Mouse (Mus musculus) liver, embryonic 15.5 days (tissue): ENCODE results near the gene Olfr287. TPM values are rescaled to one million over a fixed set of nuclear protein-coding genes. Genes with fewer than 3 reads are reported as not detected.

ENCODE experiments used
- ATAC-seq: fragments of 200-750 bp; cut with Nextera tagmentation; 2 replicates; pipeline ENCODE4 v1.8.0; 2017; ENCODE audit warnings: moderate number of reproducible peaks, mild to moderate bottlenecking, moderate library complexity; ENCODE audit not compliant: insufficient read depth
- H3K27ac ChIP-seq: fragments of 300-500 bp; sonication (generic); replicated peaks from 2 replicates; pipeline ENCODE4 v1.5.1; 2015; ENCODE audit warnings: mild to moderate bottlenecking, inconsistent platforms
- H3K27me3 ChIP-seq: fragments of 300-500 bp; sonication (generic); 2 replicates; pipeline ENCODE4 v1.6.1; 2015; ENCODE audit warnings: mild to moderate bottlenecking, inconsistent platforms
- H3K36me3 ChIP-seq: fragments of 300-500 bp; sonication (generic); replicated peaks from 2 replicates; pipeline ENCODE4 v1.6.1; 2015; ENCODE audit warnings: moderate library complexity, mild to moderate bottlenecking, inconsistent platforms
- H3K4me1 ChIP-seq: fragments of 300-500 bp; sonication (generic); replicated peaks from 2 replicates; pipeline ENCODE4 v1.6.1; 2015; ENCODE audit warnings: inconsistent platforms
- H3K4me2 ChIP-seq: fragments of 300-500 bp; sonication (generic); 2 replicates; pipeline ENCODE4 v1.6.1; 2015; ENCODE audit warnings: moderate library complexity, mild to moderate bottlenecking, inconsistent platforms
- H3K4me3 ChIP-seq: fragments of 300-500 bp; sonication (generic); replicated peaks from 2 replicates; pipeline ENCODE4 v1.5.1; 2015; ENCODE audit warnings: mild to moderate bottlenecking, inconsistent platforms
- H3K9ac ChIP-seq: fragments of 300-500 bp; sonication (generic); 2 replicates; pipeline ENCODE4 v1.6.1; 2015; ENCODE audit warnings: moderate library complexity, mild to moderate bottlenecking, inconsistent platforms
- H3K9me3 ChIP-seq: fragments of 300-500 bp; sonication (generic); replicated peaks from 2 replicates; pipeline ENCODE4 v1.6.1; 2016; ENCODE audit warnings: inconsistent platforms
- WGBS: fragments of 180-500 bp; shearing (Covaris S2); methylation state at CpG from one replicate; pipeline ENCODE4 v1.1.7; 2015; ENCODE audit warnings: mixed read lengths; ENCODE audit not compliant: insufficient replicate concordance; 5-methylcytosine and 5-hydroxymethylcytosine counted together
- polyA plus RNA-seq: library from polyadenylated mRNA; unstranded; fragments of >200 nt; fragmentation: Nextera tagmentation; extraction: Ambion mirVana; gene quantifications from 2 replicates; pipeline ENCODE4 v1.2.1, GENCODE M21; 2015

Olfr287 gene
- polyA plus RNA-seq: not detected in 2 replicates

- WGBS: 44% methylated on average over 4 of the region's 4 CpGs
- H3K4me1 ChIP-seq: no peaks in the 10 kb centered on the region
- ATAC-seq: no peak
- no peaks in the 10 kb centered on the region for H3K36me3 ChIP-seq
- no peak within 1 kb of the TSS for H3K9ac ChIP-seq
- H3K9me3 ChIP-seq: no peaks in the 10 kb centered on the region
- H3K4me2 ChIP-seq: no peak within 1 kb of the TSS
- no peaks in the 10 kb centered on the region for H3K27me3 ChIP-seq
- H3K4me3 ChIP-seq: no peak within 1 kb of the TSS
- no peak within 1 kb of the TSS for H3K27ac ChIP-seq
Measured at GRCm38 (mm10) chr15:98220877-98221276, at the start of gene Olfr287, which contains the start of gene Gm44579. TSS of gene Olfr287 (minus strand) at chr15:98221056. TSS of gene Gm44579 (minus strand) at chr15:98220977.

- no peak overlapping the region for H3K4me3 ChIP-seq
- no peak overlapping the region for H3K9ac ChIP-seq
- no peaks in the 10 kb centered on the region for H3K4me1 ChIP-seq
- H3K36me3 ChIP-seq: no peaks in the 10 kb centered on the region
- 67% methylated on average over 7 of the region's 7 CpGs for WGBS
- H3K27ac ChIP-seq: no peak overlapping the region
- no peaks in the 10 kb centered on the region for H3K27me3 ChIP-seq
- no peak for ATAC-seq
- H3K9me3 ChIP-seq: no peaks in the 10 kb centered on the region
- H3K4me2 ChIP-seq: no peak overlapping the region
Measured at GRCm38 (mm10) chr15:98257776-98258175, 36.9 kb upstream of the Olfr287 start.

GRCm38 (mm10) chr15:98257193-98257592 lies 36.3 kb upstream of the Olfr287 start, which contains the start of gene H1fnt:
TSS of gene H1fnt (minus strand) at chr15:98257293.
- H3K27me3 ChIP-seq: no peaks in the 10 kb centered on the region
- no peak within 1 kb of the TSS for H3K27ac ChIP-seq
- H3K4me3 ChIP-seq: no peak within 1 kb of the TSS
- H3K9me3 ChIP-seq: no peaks in the 10 kb centered on the region
- no peak within 1 kb of the TSS for H3K9ac ChIP-seq
- no peaks in the 10 kb centered on the region for H3K4me1 ChIP-seq
- ATAC-seq: no peak
- 69% methylated on average over 8 of the region's 8 CpGs for WGBS
- H3K36me3 ChIP-seq: no peaks in the 10 kb centered on the region
- H3K4me2 ChIP-seq: no peak within 1 kb of the TSS

GRCm38 (mm10) chr15:98256271-98256670 lies 35.4 kb upstream of the Olfr287 start:
- no peaks in the 10 kb centered on the region for H3K27me3 ChIP-seq
- H3K4me2 ChIP-seq: no peak overlapping the region
- H3K9me3 ChIP-seq: no peaks in the 10 kb centered on the region
- no peak overlapping the region for H3K4me3 ChIP-seq
- no peak overlapping the region for H3K9ac ChIP-seq
- no peak for ATAC-seq
- no peaks in the 10 kb centered on the region for H3K36me3 ChIP-seq
- no peaks in the 10 kb centered on the region for H3K4me1 ChIP-seq
- no peak overlapping the region for H3K27ac ChIP-seq
- WGBS: 83% methylated on average over 13 of the region's 13 CpGs

GRCm38 (mm10) chr15:98235442-98235841 lies 14.6 kb upstream of the Olfr287 start:
- H3K4me3 ChIP-seq: no peak overlapping the region
- no peak for ATAC-seq
- no peaks in the 10 kb centered on the region for H3K36me3 ChIP-seq
- no peaks in the 10 kb centered on the region for H3K4me1 ChIP-seq
- no peak overlapping the region for H3K27ac ChIP-seq
- no peaks in the 10 kb centered on the region for H3K27me3 ChIP-seq
- no peak overlapping the region for H3K4me2 ChIP-seq
- H3K9ac ChIP-seq: no peak overlapping the region
- WGBS: 41% methylated on average over 4 of the region's 4 CpGs
- no peaks in the 10 kb centered on the region for H3K9me3 ChIP-seq

GRCm38 (mm10) chr15:98234350-98234749 lies 13.5 kb upstream of the Olfr287 start, which contains the start of gene Olfr286:
TSS of gene Olfr286 (minus strand) at chr15:98234450.
- Histone ChIP-seq H3K27me3 (no peaks in the 10 kb centered on the region), H3K36me3 (no peaks in the 10 kb centered on the region), H3K27ac (no peak within 1 kb of the TSS), H3K4me2 (no peak within 1 kb of the TSS), H3K4me3 (no peak within 1 kb of the TSS), H3K9me3 (no peaks in the 10 kb centered on the region), H3K4me1 (no peaks in the 10 kb centered on the region), H3K9ac (no peak within 1 kb of the TSS)
- 69% methylated on average over 4 of the region's 4 CpGs for WGBS
- no peak for ATAC-seq

- 61% methylated on average over 7 of the region's 7 CpGs for WGBS
- no peak overlapping the region for H3K9ac ChIP-seq
- no peaks in the 10 kb centered on the region for H3K36me3 ChIP-seq
- H3K27me3 ChIP-seq: no peaks in the 10 kb centered on the region
- H3K27ac ChIP-seq: no peak overlapping the region
- H3K9me3 ChIP-seq: no peaks in the 10 kb centered on the region
- H3K4me1 ChIP-seq: no peaks in the 10 kb centered on the region
- no peak for ATAC-seq
- no peak overlapping the region for H3K4me3 ChIP-seq
- H3K4me2 ChIP-seq: no peak overlapping the region
Measured at GRCm38 (mm10) chr15:98226096-98226495, 5.2 kb upstream of the Olfr287 start.

- WGBS: 33% methylated on average over 16 of the region's 16 CpGs
- no peaks in the 10 kb centered on the region for H3K9me3 ChIP-seq
- no peak overlapping the region for H3K4me3 ChIP-seq
Measured at GRCm38 (mm10) chr15:98225610-98226009, 4.8 kb upstream of the Olfr287 start.

GRCm38 (mm10) chr15:98222377-98222776 lies 1.5 kb upstream of the Olfr287 start:
- Histone ChIP-seq H3K27me3 (no peaks in the 10 kb centered on the region), H3K27ac (no peak overlapping the region), H3K9ac (no peak overlapping the region), H3K36me3 (no peaks in the 10 kb centered on the region), H3K9me3 (no peaks in the 10 kb centered on the region), H3K4me3 (no peak overlapping the region), H3K4me2 (no peak overlapping the region), H3K4me1 (no peaks in the 10 kb centered on the region)
- ATAC-seq: no peak

More at GRCm38 (mm10) chr15:98225610-98226009, 4.8 kb upstream of the Olfr287 start:
- no peak overlapping the region for H3K27ac ChIP-seq
- H3K27me3 ChIP-seq: no peaks in the 10 kb centered on the region
- H3K4me1 ChIP-seq: no peaks in the 10 kb centered on the region
- H3K36me3 ChIP-seq: no peaks in the 10 kb centered on the region
- no peak for ATAC-seq
- no peak overlapping the region for H3K9ac ChIP-seq
- no peak overlapping the region for H3K4me2 ChIP-seq

- 27% methylated on average over 5 of the region's 5 CpGs for WGBS
- Histone ChIP-seq H3K9ac (no peak overlapping the region), H3K27ac (no peak overlapping the region), H3K4me3 (no peak overlapping the region), H3K27me3 (no peaks in the 10 kb centered on the region), H3K36me3 (no peaks in the 10 kb centered on the region), H3K4me2 (no peak overlapping the region), H3K9me3 (no peaks in the 10 kb centered on the region), H3K4me1 (no peaks in the 10 kb centered on the region)
- no peak for ATAC-seq
Measured at GRCm38 (mm10) chr15:98214130-98214529, 6.7 kb downstream of the Olfr287 start.

GRCm38 (mm10) chr15:98213336-98213870 lies 7.5 kb downstream of the Olfr287 start:
- WGBS: 41% methylated on average over 5 of the region's 5 CpGs
- Histone ChIP-seq H3K27me3 (no peaks in the 10 kb centered on the region), H3K9me3 (no peaks in the 10 kb centered on the region), H3K27ac (no peak overlapping the region), H3K4me2 (no peak overlapping the region), H3K4me1 (no peaks in the 10 kb centered on the region), H3K9ac (no peak overlapping the region), H3K36me3 (no peaks in the 10 kb centered on the region), H3K4me3 (no peak overlapping the region)
- ATAC-seq: no peak

GRCm38 (mm10) chr15:98209676-98210075 lies 11.2 kb downstream of the Olfr287 start:
- WGBS: 41% methylated on average over 7 of the region's 7 CpGs
- H3K9me3 ChIP-seq: no peaks in the 10 kb centered on the region
- no peak overlapping the region for H3K27ac ChIP-seq
- no peak for ATAC-seq
- H3K36me3 ChIP-seq: no peaks in the 10 kb centered on the region
- no peak overlapping the region for H3K4me3 ChIP-seq
- H3K27me3 ChIP-seq: no peaks in the 10 kb centered on the region
- H3K4me2 ChIP-seq: no peak overlapping the region
- no peaks in the 10 kb centered on the region for H3K4me1 ChIP-seq
- H3K9ac ChIP-seq: no peak overlapping the region
